ENCODE assay signal across 25 mouse cellular contexts in genomic region chr8:4497610-4498009, GRCm38 (mm10). TPM values are rescaled to one million over a fixed set of nuclear protein-coding genes. Genes with fewer than 3 reads are reported as not detected.
DNase-seq lines count a peak whose midpoint lies in the region; ATAC-seq and TF ChIP-seq lines count a peak whose summit lies in the region.
"Had no signal": no experiment of that assay in that cellular context is flagged by ENCODE, and none has a peak within 500 bp of the region (broad histone marks: within the 10 kb centered on the region; RNA-seq: fewer than 3 reads in every experiment).

No protein-coding gene starts in this region.

- H3K27me3 ChIP-seq in megakaryocyte, embryonic 14.5 days (replicated peaks), result no peaks in the 10 kb centered on the region
- H3K27me3 ChIP-seq in MEL (ENCODE audit: control insufficient read depth in 1 of 2, insufficient read depth in 2 of 2, low read length in 2 of 2), result no peaks in the 10 kb centered on the region
- H3K27me3 ChIP-seq in midbrain, embryonic 16.5 days (ENCODE audit: control insufficient read depth, insufficient read depth, low read depth, low read length), result no peaks in the 10 kb centered on the region
- no peaks in the 10 kb centered on the region for H3K27me3 ChIP-seq in kidney, embryonic 15.5 days
- H3K27me3 ChIP-seq: CH12.LX, Patski had no signal

- TF ChIP-seq POLR2A in MEL (IDR thresholded peaks at IDR 0.05; ENCODE audit: control insufficient read depth in 1 of 2, insufficient read depth in 1 of 2, low read depth in 1 of 2, low read length in 2 of 2, poor library complexity in 1 of 2), result no peak

- H3K9me3 ChIP-seq in megakaryocyte, embryonic 14.5 days, result no peaks in the 10 kb centered on the region
- no peaks in the 10 kb centered on the region for H3K9me3 ChIP-seq in MEL (replicated peaks; ENCODE audit: insufficient read depth, low read length)
- H3K9me3 ChIP-seq in midbrain, embryonic 16.5 days (replicated peaks; ENCODE audit: control insufficient read depth, low read length, poor library complexity, severe bottlenecking), result no peaks in the 10 kb centered on the region
- no peaks in the 10 kb centered on the region for H3K9me3 ChIP-seq in kidney, embryonic 15.5 days (replicated peaks)
- H3K9me3 ChIP-seq: G1E had no signal

- peaks cover 55% of the 10 kb centered on the region for H3K36me3 ChIP-seq in megakaryocyte, embryonic 14.5 days (replicated peaks; ENCODE audit: low read length)
- H3K36me3 ChIP-seq in MEL (ENCODE audit: control insufficient read depth in 1 of 2, insufficient read depth in 2 of 2, low read length in 2 of 2), result peaks cover 0 to 9% of the 10 kb centered on the region in 2 experiments; a peak in 2 of 4 replicates
- H3K36me3 ChIP-seq in midbrain, embryonic 16.5 days (ENCODE audit: control insufficient read depth, insufficient read depth, low read length), result 0 out of 2 replicates have a peak, but pooled peaks cover 4% of the 10 kb centered on the region
- H3K36me3 ChIP-seq in kidney, embryonic 15.5 days, result no peaks in the 10 kb centered on the region
- H3K36me3 ChIP-seq: G1E had no signal

- no peak overlapping the region for H3K9ac ChIP-seq in MEL (ENCODE audit: control insufficient read depth, low read depth, low read length, poor library complexity, severe bottlenecking)
- no peak overlapping the region for H3K9ac ChIP-seq in midbrain, embryonic 16.5 days (ENCODE audit: low read depth, low read length)
- H3K9ac ChIP-seq in kidney, embryonic 15.5 days, result no peak overlapping the region

- peak overlapping the region; percentile 38 for H3K4me3 ChIP-seq in megakaryocyte, embryonic 14.5 days (replicated peaks)
- no peak overlapping the region for H3K4me3 ChIP-seq in MEL (ENCODE audit: control insufficient read depth in 1 of 2, insufficient read depth in 1 of 2, low read depth in 2 of 2, low read length in 2 of 2)
- H3K4me3 ChIP-seq in midbrain, embryonic 16.5 days (ENCODE audit: low read depth, low read length), result no peak overlapping the region
- no peak overlapping the region for H3K4me3 ChIP-seq in kidney, embryonic 15.5 days (replicated peaks)

- 93% methylated on average over 1 of the region's 1 CpGs for WGBS in midbrain, embryonic 16.5 days
- WGBS in kidney, embryonic 15.5 days, result 97% methylated on average over 1 of the region's 1 CpGs

- no peak overlapping the region for H3K4me2 ChIP-seq in midbrain, embryonic 16.5 days (ENCODE audit: low read length)
- no peak overlapping the region for H3K4me2 ChIP-seq in kidney, embryonic 15.5 days

- no peak for TF ChIP-seq RAD21 in MEL (IDR thresholded peaks at IDR 0.05; ENCODE audit: low read depth, low read length)

- 0 out of 2 replicates have a peak, but pooled peaks cover 3% of the 10 kb centered on the region for H3K79me2 ChIP-seq in MEL (ENCODE audit: control insufficient read depth, insufficient read depth, low read length, poor library complexity)

- TF ChIP-seq CTCF in MEL (IDR thresholded peaks at IDR 0.05 in 2 of 3, conservative IDR thresholded peaks at IDR 0.05 in 1 of 3; ENCODE audit: control insufficient read depth in 1 of 3, insufficient read depth in 1 of 3, low read depth in 2 of 3, low read length in 3 of 3, poor library complexity in 1 of 3, severe bottlenecking in 1 of 3), result no peak

- no peak for ATAC-seq in megakaryocyte, adult 5-6 weeks (ENCODE audit: poor library complexity, severe bottlenecking)
- no peak for ATAC-seq in midbrain, embryonic 16.5 days
- ATAC-seq in kidney, embryonic 15.5 days (replicated peaks; ENCODE audit: low FRiP score), result no peak
- ATAC-seq: activated CD4-positive, CD25-positive, alpha-beta regulatory T cell, adult 4 months; CD4-positive, CD25-positive, alpha-beta regulatory T cell, adult 4 months; Patski had no signal

- no peak overlapping the region for H3K27ac ChIP-seq in MEL (ENCODE audit: control insufficient read depth, low read depth, low read length)
- H3K27ac ChIP-seq in midbrain, embryonic 16.5 days (ENCODE audit: low read length), result no peak overlapping the region
- no peak overlapping the region for H3K27ac ChIP-seq in kidney, embryonic 15.5 days

- peak; percentile 66 to 82 for TF ChIP-seq EP300 in MEL (IDR thresholded peaks at IDR 0.05; ENCODE audit: low read depth in 1 of 2, low read length in 2 of 2)

- peaks cover 76% of the 10 kb centered on the region for H3K4me1 ChIP-seq in megakaryocyte, embryonic 14.5 days
- H3K4me1 ChIP-seq in MEL (ENCODE audit: control insufficient read depth in 1 of 2, insufficient read depth in 2 of 2, low read length in 2 of 2), result peaks cover 0 to 13% of the 10 kb centered on the region in 2 experiments; a peak in 2 of 4 replicates
- peaks cover 18% of the 10 kb centered on the region for H3K4me1 ChIP-seq in midbrain, embryonic 16.5 days (ENCODE audit: control insufficient read depth, insufficient read depth, low read length)
- peaks cover 14% of the 10 kb centered on the region for H3K4me1 ChIP-seq in kidney, embryonic 15.5 days

- peak; percentile 49 for DNase-seq in 416B (ENCODE audit: low read depth)
- peak; percentile 76 for DNase-seq in MEL (ENCODE audit: low read depth, low spot score)
- peak; percentile 74 for DNase-seq in MEL-GATA-1-ER (ENCODE audit: extremely low read depth, low read depth)
- DNase-seq in kidney, postnatal 14 days, result no peak
- DNase-seq: adrenal gland, adult 2 months; adrenal gland, adult 8-10 months; adrenal gland, postnatal 10 days; adrenal gland, postnatal 14 days; adrenal gland, postnatal 25 days; adrenal gland, postnatal 36 days; B cell, adult 2 months; cerebellum, adult 11 months; cerebellum, adult 11-12 months; cerebellum, adult 18-20 months; cerebellum, adult 2 months; cerebellum, adult 8-10 months had no signal

TF ChIP-seq in MEL, 35 proteins besides CTCF, POLR2A, EP300 and RAD21:
- no peak for TF ChIP-seq ZKSCAN1 (IDR thresholded peaks at IDR 0.05; ENCODE audit: low read depth, low read length)
- TF ChIP-seq ELF1 (IDR thresholded peaks at IDR 0.05; ENCODE audit: low read depth, low read length), result no peak
- TF ChIP-seq USF2 (IDR thresholded peaks at IDR 0.05; ENCODE audit: borderline replicate concordance in 1 of 2, insufficient read depth in 1 of 2, low read depth in 1 of 2, low read length in 2 of 2), result no peak
- TF ChIP-seq JUND (IDR thresholded peaks at IDR 0.05; ENCODE audit: low read depth, low read length), result no peak
- TF ChIP-seq ETS1 (IDR thresholded peaks at IDR 0.05; ENCODE audit: low read depth, low read length), result no peak
- TF ChIP-seq BHLHE40 (IDR thresholded peaks at IDR 0.05; ENCODE audit: borderline replicate concordance, low read depth, low read length), result no peak
- TF ChIP-seq MXI1 (IDR thresholded peaks at IDR 0.05; ENCODE audit: low read depth, low read length), result no peak
- no peak for TF ChIP-seq MYB (IDR thresholded peaks at IDR 0.05; ENCODE audit: low read depth, low read length)
- no peak for TF ChIP-seq ZMIZ1 (IDR thresholded peaks at IDR 0.05; ENCODE audit: low read depth, low read length)
- no peak for TF ChIP-seq TBP (IDR thresholded peaks at IDR 0.05; ENCODE audit: low read depth, low read length)
- TF ChIP-seq TAL1 (IDR thresholded peaks at IDR 0.05; ENCODE audit: low read length), result peak; percentile 81
- peak; percentile 41; the same call in 1 of the 2 replicates for TF ChIP-seq GATA1 (IDR thresholded peaks at IDR 0.05; ENCODE audit: low read depth, low read length)
- no peak for TF ChIP-seq ZC3H11A (IDR thresholded peaks at IDR 0.05; ENCODE audit: low read depth, low read length)
- TF ChIP-seq USF1 (IDR thresholded peaks at IDR 0.05; ENCODE audit: low read depth, low read length), result no peak
- TF ChIP-seq TCF12 (IDR thresholded peaks at IDR 0.05; ENCODE audit: low read depth, low read length), result 0 out of 2 replicates have a peak, but pooled peaks have one; percentile 16
- TF ChIP-seq UBTF (IDR thresholded peaks at IDR 0.05; ENCODE audit: borderline replicate concordance, insufficient read depth, low read depth, low read length), result no peak
- TF ChIP-seq CHD2 (IDR thresholded peaks at IDR 0.05; ENCODE audit: low read length), result no peak
- no peak for TF ChIP-seq GABPA (IDR thresholded peaks at IDR 0.05; ENCODE audit: low read depth, low read length)
- no peak for TF ChIP-seq MAX (IDR thresholded peaks at IDR 0.05; ENCODE audit: low read length)
- no peak for TF ChIP-seq SIN3A (IDR thresholded peaks at IDR 0.05; ENCODE audit: low read length)

RNA-seq across cellular contexts. Expression of gene Cers4, which starts 4.8 kb away (rescaled TPM):
- 2.4 TPM in 1 of 2 replicates, not detected in the other for polyA plus RNA-seq in megakaryocyte, embryonic 14.5 days (2012; ENCODE audit: insufficient read depth, low replicate concordance)
- total RNA-seq in megakaryocyte, adult 5-6 weeks (2015), result 1.2 and 1.9 TPM in 2 replicates
- 0.81 and 2.1 TPM in 2 replicates for total RNA-seq in megakaryocyte, adult 5-6 weeks (2017)
- 7.8 and 10.1 TPM in 2 replicates for total RNA-seq in MEL (2012; rRNA removed)
- 1 to 10 TPM in 1 of 2 experiments, not detected in 1; 7.2 TPM for polyA plus RNA-seq in MEL (2012; ENCODE audit: insufficient read depth in 1 of 2, insufficient read length in 2 of 2, low read depth in 1 of 2, low replicate concordance in 2 of 2, missing spikeins in 1 of 2)
- 58.8 and 59.3 TPM in 2 replicates for polyA plus RNA-seq in midbrain, embryonic 16.5 days (2015; fragmentation: Nextera tagmentation; extraction: Ambion mirVana)
- polyA plus RNA-seq in kidney, embryonic 15.5 days (2015; fragmentation: Nextera tagmentation; extraction: Ambion mirVana), result 15.5 and 17.1 TPM in 2 replicates
- polyA plus RNA-seq: G1E had no signal
